Mouse (Mus musculus) skeletal muscle tissue, adult 2 months (tissue): ENCODE data around the gene Tas2r119.

Experiments
- DNase-seq: peaks from one replicate; pipeline ENCODE4 v3.0.0-alpha.2; 2012; ENCODE audit warnings: low read depth, low spot score

Gene Tas2r119

DNA sequence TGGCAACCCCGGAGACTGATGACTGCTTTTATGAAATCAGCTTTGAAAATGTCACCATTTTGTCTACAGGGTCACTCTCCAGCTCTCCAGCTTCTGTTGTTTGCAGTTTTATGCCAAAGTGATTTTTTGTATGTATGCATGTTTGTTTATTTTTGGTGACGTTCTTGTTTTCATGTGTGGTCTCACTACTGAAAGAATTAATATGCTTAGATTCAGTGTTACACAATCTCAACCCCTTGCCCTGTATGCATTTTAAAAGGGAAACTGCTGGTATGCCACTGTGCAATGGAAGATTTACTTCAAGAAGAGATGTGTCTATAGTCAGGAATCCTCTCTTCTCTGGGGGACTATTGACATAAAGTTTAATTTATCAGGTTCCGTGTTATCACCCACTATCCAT lies 48.3 kb downstream of the Tas2r119 start:
- no peak for DNase-seq

DNA sequence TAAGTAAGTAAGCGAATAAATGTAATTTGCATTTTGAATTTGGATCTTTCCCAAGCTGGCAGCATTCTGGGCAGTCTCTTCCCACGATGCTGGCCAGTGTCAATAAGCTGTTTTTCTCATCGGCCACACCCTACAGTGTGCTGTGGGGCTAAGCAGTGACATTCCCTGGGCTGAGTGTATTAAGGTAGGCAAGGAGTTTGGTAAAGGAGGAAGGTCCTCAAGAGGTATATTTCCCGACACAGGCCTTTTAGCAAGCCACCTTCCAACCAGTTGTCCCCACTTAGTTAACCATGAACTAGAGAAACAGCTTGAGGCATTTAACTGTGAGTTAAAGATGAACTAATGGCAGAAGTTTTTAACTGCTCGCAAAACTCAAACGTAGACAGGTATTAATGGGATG lies 49.3 kb downstream of the Tas2r119 start:
- no peak for DNase-seq

DNA sequence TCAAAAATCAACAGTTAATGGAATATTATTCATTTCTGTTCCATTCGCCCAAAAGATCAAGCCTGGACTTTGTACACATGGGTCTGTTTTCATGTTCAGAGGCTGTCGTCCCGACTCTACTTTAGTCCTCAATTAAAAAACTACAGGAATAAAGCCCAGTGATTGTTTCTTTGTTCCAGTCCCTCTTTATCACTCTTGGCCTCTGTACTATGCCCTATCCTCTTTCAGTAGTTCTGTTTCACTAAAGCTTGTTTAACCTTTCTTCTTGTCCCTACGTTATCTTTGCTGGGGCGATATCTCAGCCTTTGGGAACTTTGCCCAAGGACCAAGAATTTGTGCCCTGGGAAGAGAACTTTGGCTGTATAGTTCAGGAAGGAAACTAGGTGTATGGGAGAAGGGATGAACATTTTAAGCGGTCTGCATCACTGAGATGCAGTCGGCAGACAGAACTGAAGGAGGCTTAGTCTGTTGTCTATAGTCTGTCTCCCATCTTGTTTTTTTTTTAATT lies 49.9 kb downstream of the Tas2r119 start:
- no peak for DNase-seq
